Mouse (Mus musculus) bone marrow, adult 2 months (tissue): ENCODE measurements at regions not wholly inside any gene's neighbourhood (a gene's known extent, or its start where the extent isn't known, plus 50 kb on each side); places are given as distances from the start of the nearest gene placed in this dataset.

ENCODE experiments used
- CTCF ChIP-seq: fragments of 200-500 bp; IDR thresholded peaks from 2 replicates; pipeline ENCODE4 v1.5.1; 2011; ENCODE audit warnings: low read length, control low read depth; ENCODE audit not compliant: control insufficient read depth, insufficient read depth
- POLR2A ChIP-seq: fragments of 200-500 bp; IDR thresholded peaks from 2 replicates; pipeline ENCODE4 v1.6.1; 2011; ENCODE audit warnings: low read depth, mild to moderate bottlenecking, control low read depth, low read length, borderline replicate concordance; ENCODE audit not compliant: control insufficient read depth

DNA sequence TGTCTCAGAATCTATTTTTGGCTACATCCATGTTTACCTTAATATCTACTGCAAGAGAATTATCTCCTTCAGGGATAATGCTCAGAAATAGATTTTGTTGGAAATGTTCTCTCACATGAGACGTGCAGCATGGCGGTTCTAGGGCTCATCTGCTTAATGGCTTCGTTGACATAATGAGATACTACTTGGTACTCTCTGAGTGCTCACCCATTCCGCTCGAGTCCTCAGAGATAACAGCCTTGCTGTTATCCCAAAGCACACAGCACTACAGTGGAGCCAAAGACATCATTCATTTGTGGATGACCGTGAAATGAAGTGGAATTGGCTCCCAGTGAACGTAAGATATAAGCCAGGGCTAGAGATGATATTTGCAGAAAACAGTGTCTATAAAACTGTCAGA lies 231.4 kb upstream of the Ccdc54 start:
- TF ChIP-seq CTCF (no peak), POLR2A (no peak)
